Mouse (Mus musculus) cortical plate, adult 2 months (tissue): ENCODE measurements around the gene Sox4.

ENCODE experiments used
- CTCF ChIP-seq: fragments of 200-500 bp; IDR thresholded peaks from 2 replicates; pipeline ENCODE4 v1.5.1; 2011; ENCODE audit warnings: mild to moderate bottlenecking, control low read depth, low read length; ENCODE audit not compliant: insufficient read depth; ENCODE audit errors: extremely low read depth
- POLR2A ChIP-seq: fragments of 200-500 bp; IDR thresholded peaks from 2 replicates; pipeline ENCODE4 v1.6.1; 2011; ENCODE audit warnings: mild to moderate bottlenecking, low read length, control low read depth; ENCODE audit not compliant: insufficient read depth; ENCODE audit errors: extremely low read depth

DNA sequence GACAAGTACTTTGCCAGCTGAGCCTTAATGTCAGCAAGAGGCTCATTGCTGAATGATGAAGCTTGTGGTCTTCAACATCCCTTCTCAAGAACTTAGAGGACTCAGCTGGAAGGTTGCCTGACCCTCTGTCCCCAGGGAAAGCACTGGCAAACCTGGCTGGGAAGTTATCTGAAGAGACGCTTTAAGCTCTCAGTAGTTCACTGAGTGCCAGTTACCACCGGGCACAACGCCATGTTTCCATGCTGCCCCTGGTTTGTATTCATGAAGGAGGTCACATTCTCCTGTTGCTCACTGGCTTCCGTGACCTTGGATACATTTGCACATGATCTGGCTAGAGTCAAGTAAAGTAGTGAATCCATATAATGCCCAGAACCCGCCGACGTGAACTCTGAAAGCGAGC, 20.1 kb downstream of the Sox4 start:
- TF ChIP-seq POLR2A: no peak
- TF ChIP-seq CTCF: no peak
